Mouse (Mus musculus): ENCODE measurements around the gene Cep164. TPM values are rescaled to one million over a fixed set of nuclear protein-coding genes. Genes with fewer than 3 reads are reported as not detected.

Gene Cep164
- total RNA-seq (2012; rRNA removed) (7.8 and 7.9 TPM in 2 replicates), polyA plus RNA-seq (2012; ENCODE audit: insufficient read depth in 1 of 2, insufficient read length in 2 of 2, low read depth in 1 of 2, low replicate concordance in 2 of 2, missing spikeins in 1 of 2) (10 to 100 TPM in 1 of 2 experiments, not detected in 1; 14.2 TPM)

DNA sequence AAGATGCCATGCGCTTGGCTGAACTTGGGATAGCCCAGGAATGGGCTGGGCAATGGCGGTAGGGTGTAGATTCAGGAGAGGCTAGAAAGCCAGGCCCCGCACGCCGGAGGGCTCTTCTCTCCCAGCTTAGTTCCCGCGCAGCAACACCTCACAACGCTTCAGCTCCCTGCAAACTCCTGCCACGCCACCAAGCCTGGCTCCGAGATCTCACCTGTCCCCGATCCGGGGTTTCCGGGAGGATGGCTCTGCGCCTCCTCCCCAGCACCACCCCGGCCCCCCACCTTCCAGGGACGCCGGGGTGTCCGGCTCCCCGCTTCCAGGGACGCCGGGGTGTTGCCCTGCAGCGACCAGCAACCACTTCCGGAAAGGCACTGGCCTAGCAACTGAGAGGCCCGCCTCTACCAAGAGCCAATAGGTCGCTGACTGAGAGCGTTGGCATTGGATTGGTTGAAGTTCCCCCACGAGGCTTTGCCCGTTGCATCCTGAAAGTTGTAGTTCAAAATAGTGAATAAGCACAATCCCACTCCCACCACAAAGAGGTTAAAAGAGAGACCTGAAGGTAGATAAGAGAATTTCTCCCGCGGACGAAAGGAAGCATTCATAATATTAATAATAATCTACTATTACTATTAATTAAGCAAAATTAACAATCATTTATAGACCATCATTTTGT lies at the start of gene Cep164:
Cep164 (minus strand) TSS at position 401 of the 673 bp plus-strand sequence.
- H3K4me3 ChIP-seq (ENCODE audit: control insufficient read depth in 1 of 2, insufficient read depth in 1 of 2, low read depth in 2 of 2, low read length in 2 of 2), result peak within 1 kb of the TSS; percentile 80 to 83
- no peaks in the 10 kb centered on the region for H3K9me3 ChIP-seq (replicated peaks; ENCODE audit: insufficient read depth, low read length)
- peak within 1 kb of the TSS; percentile 52 for H3K27ac ChIP-seq (ENCODE audit: control insufficient read depth, low read depth, low read length)
- H3K27me3 ChIP-seq (ENCODE audit: control insufficient read depth in 1 of 2, insufficient read depth in 2 of 2, low read length in 2 of 2), result no peaks in the 10 kb centered on the region
- no peaks in the 10 kb centered on the region for H3K36me3 ChIP-seq (ENCODE audit: control insufficient read depth in 1 of 2, insufficient read depth in 2 of 2, low read length in 2 of 2)
- DNase-seq (ENCODE audit: low read depth, low spot score), result peak; percentile 96
- peak within 1 kb of the TSS; percentile 81 for H3K9ac ChIP-seq (ENCODE audit: control insufficient read depth, low read depth, low read length, poor library complexity, severe bottlenecking)
- H3K4me1 ChIP-seq (ENCODE audit: control insufficient read depth in 1 of 2, insufficient read depth in 2 of 2, low read length in 2 of 2), result no peaks in the 10 kb centered on the region
- no peaks in the 10 kb centered on the region for H3K79me2 ChIP-seq (ENCODE audit: control insufficient read depth, insufficient read depth, low read length, poor library complexity)
- TF ChIP-seq ZKSCAN1 (IDR thresholded peaks at IDR 0.05; ENCODE audit: low read depth, low read length), result no peak
- no peak for TF ChIP-seq GABPA (IDR thresholded peaks at IDR 0.05; ENCODE audit: low read depth, low read length)
- peak in 1 of 2 experiments; percentile 62; a peak in 1 of 4 replicates for TF ChIP-seq USF2 (IDR thresholded peaks at IDR 0.05; ENCODE audit: borderline replicate concordance in 1 of 2, insufficient read depth in 1 of 2, low read depth in 1 of 2, low read length in 2 of 2)
- TF ChIP-seq MAFK (IDR thresholded peaks at IDR 0.05; ENCODE audit: borderline replicate concordance, low read depth, low read length), result peak; percentile 34; the same call in 1 of the 2 replicates
- peak; percentile 80 for TF ChIP-seq MAX (IDR thresholded peaks at IDR 0.05; ENCODE audit: low read length)
- peak; percentile 65; the same call in 1 of the 2 replicates for TF ChIP-seq CHD2 (IDR thresholded peaks at IDR 0.05; ENCODE audit: low read length)
- peak; percentile 2; the same call in 1 of the 2 replicates for TF ChIP-seq SMC3 (IDR thresholded peaks at IDR 0.05; ENCODE audit: low read depth, low read length)
- peak; percentile 49; the same call in 1 of the 2 replicates for TF ChIP-seq MAZ (IDR thresholded peaks at IDR 0.05; ENCODE audit: low read depth, low read length)
- peak in 1 of 2 experiments; percentile 31; a peak in 1 of 4 replicates for TF ChIP-seq POLR2A (IDR thresholded peaks at IDR 0.05; ENCODE audit: control insufficient read depth in 1 of 2, insufficient read depth in 1 of 2, low read depth in 1 of 2, low read length in 2 of 2, poor library complexity in 1 of 2)
- peak; percentile 88 for TF ChIP-seq HCFC1 (IDR thresholded peaks at IDR 0.05; ENCODE audit: low read depth, low read length)
- TF ChIP-seq ETS1 (IDR thresholded peaks at IDR 0.05; ENCODE audit: low read depth, low read length), result peak; percentile 16; the same call in 1 of the 2 replicates
- peak; percentile 64 for TF ChIP-seq KAT2A (conservative IDR thresholded peaks at IDR 0.05; ENCODE audit: low read depth, low read length)
- TF ChIP-seq ELF1 (IDR thresholded peaks at IDR 0.05; ENCODE audit: low read depth, low read length), result peak; percentile 93
- peak; percentile 92 for TF ChIP-seq USF1 (IDR thresholded peaks at IDR 0.05; ENCODE audit: low read depth, low read length)
- TF ChIP-seq CTCF (IDR thresholded peaks at IDR 0.05 in 2 of 3, conservative IDR thresholded peaks at IDR 0.05 in 1 of 3; ENCODE audit: control insufficient read depth in 1 of 3, insufficient read depth in 1 of 3, low read depth in 2 of 3, low read length in 3 of 3, poor library complexity in 1 of 3, severe bottlenecking in 1 of 3), result no peak; a peak in 1 of 6 replicates
- TF ChIP-seq GATA1 (IDR thresholded peaks at IDR 0.05; ENCODE audit: low read depth, low read length), result no peak
- TF ChIP-seq SIN3A (IDR thresholded peaks at IDR 0.05; ENCODE audit: low read length), result peak; percentile 97
- TF ChIP-seq POLR2AphosphoS2 (IDR thresholded peaks at IDR 0.05; ENCODE audit: low read length), result no peak
- 0 out of 2 replicates have a peak, but pooled peaks have one; percentile 31 for TF ChIP-seq RCOR1 (IDR thresholded peaks at IDR 0.05; ENCODE audit: low read depth, low read length)
- TF ChIP-seq MXI1 (IDR thresholded peaks at IDR 0.05; ENCODE audit: low read depth, low read length), result peak; percentile 87
- peak in 1 of 2 experiments; percentile 22; a peak in 1 of 4 replicates for TF ChIP-seq EP300 (IDR thresholded peaks at IDR 0.05; ENCODE audit: low read depth in 1 of 2, low read length in 2 of 2)
- TF ChIP-seq NELFE (IDR thresholded peaks at IDR 0.05; ENCODE audit: low read depth, low read length), result peak; percentile 39; the same call in 1 of the 2 replicates
- TF ChIP-seq TAL1 (IDR thresholded peaks at IDR 0.05; ENCODE audit: low read length), result no peak

Measured in MEL (cell line).